Mouse (Mus musculus) C2C12 (cell line): ENCODE data around the gene Fancc.

Experiments used
- CTCF ChIP-seq: IDR thresholded peaks from one replicate; pipeline ENCODE4 v1.5.1; 2011; ENCODE audit not compliant: control insufficient read depth, insufficient read depth, insufficient read length
- MAX ChIP-seq: IDR thresholded peaks from one replicate; pipeline ENCODE4 v1.6.1; 2011; ENCODE audit warnings: mild to moderate bottlenecking, control low read depth
- MYOD1 ChIP-seq: IDR thresholded peaks from one replicate; pipeline ENCODE4 v1.6.1; 2011; ENCODE audit warnings: low read depth; ENCODE audit not compliant: control insufficient read depth, insufficient read length
- MYOG ChIP-seq: IDR thresholded peaks from one replicate; pipeline ENCODE4 v1.6.1; 2011; ENCODE audit not compliant: control insufficient read depth, insufficient read length; ENCODE audit errors: extremely low read depth

GRCm38 (mm10) chr13:63431857-63432191, 65.3 kb downstream of the Fancc start:
- TF ChIP-seq CTCF, result no peak
- TF ChIP-seq MYOG, result no peak
- no peak for TF ChIP-seq MYOD1
- no peak for TF ChIP-seq MAX
